Mouse (Mus musculus) heart, postnatal 0 days (tissue): ENCODE measurements around the gene Ptgds.

ENCODE experiments used
- CTCF ChIP-seq: IDR thresholded peaks from 2 replicates; pipeline ENCODE4 v1.5.1; 2016; ENCODE audit warnings: antibody characterized with exemption, control low read depth, low read depth
- EP300 ChIP-seq: IDR thresholded peaks from 2 replicates; pipeline ENCODE4 v1.6.1; 2016; ENCODE audit warnings: antibody characterized with exemption, low read depth

- no peak for TF ChIP-seq CTCF
- no peak for TF ChIP-seq EP300
Observed at GRCm38 (mm10) chr2:25423626-25424025, 46.2 kb downstream of the Ptgds start.
